Mouse (Mus musculus) layer of hippocampus, adult 6 months (tissue): ENCODE results near the gene Vcl. TPM values are rescaled to one million over a fixed set of nuclear protein-coding genes. Genes with fewer than 3 reads are reported as not detected.

ENCODE experiments used
- long read RNA-seq, 2 experiments: library from polyadenylated mRNA; unstranded; transcript quantifications; one replicate each; pipeline ENCODE4 v2.0.0; 2019 to 2020
- polyA plus RNA-seq: library from polyadenylated mRNA; unstranded; fragments of <200 nt; fragmentation: Nextera tagmentation; gene quantifications from 2 replicates; pipeline ENCODE4 v1.2.3, GENCODE M21; 2021

Vcl gene
- 3.8 and 4.9 TPM in 2 replicates for polyA plus RNA-seq
- long read RNA-seq, experiment 1, partial matches to known transcripts: 6 of 7 reads
- long read RNA-seq, experiment 1, other reads (novel, unspliced or antisense): 1 of 7 reads
- long read RNA-seq, experiment 2, full-length matches to known transcripts: 8 of 18 reads
- long read RNA-seq, experiment 2, partial matches to known transcripts: 5 of 18 reads
- long read RNA-seq, experiment 2, other reads (novel, unspliced or antisense): 5 of 18 reads

GRCm38 (mm10) chr14:20928848-20929745 is at the start of gene Vcl:
TSS of gene Vcl (plus strand) at chr14:20929398.

DNA sequence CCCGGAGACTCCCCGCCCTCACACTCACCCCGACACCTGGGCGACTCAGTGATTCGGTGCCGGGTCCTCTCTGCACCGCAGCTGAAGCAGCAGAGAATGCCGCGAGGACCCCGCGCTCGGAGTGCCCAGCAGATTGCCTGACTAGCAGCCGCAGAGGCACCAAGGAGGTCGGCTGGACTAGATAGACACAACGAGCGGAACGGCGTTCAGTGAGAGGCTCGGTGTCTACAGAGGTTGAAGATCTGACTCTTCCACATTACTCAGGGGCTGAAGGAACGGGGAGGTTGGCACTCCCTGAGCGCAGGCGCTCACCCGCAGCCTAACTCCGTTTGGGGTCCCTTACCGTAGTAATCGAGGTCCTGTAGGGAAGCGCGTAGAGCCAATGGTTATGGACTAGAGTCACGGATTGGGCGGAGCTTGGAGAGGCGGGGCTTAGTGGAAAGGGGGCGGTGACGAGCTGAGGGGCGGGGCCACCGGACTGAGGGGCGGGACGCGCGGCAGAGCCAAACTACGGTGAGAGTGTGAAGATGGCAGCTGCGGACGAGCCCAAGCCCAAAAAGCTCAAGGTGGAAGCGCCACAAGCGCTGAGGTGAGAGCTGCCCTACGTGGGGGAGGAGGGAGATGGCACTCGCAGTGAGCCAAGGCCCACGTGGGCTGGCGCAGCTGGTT is 123.0 kb downstream of the Vcl start, which contains the start of the genes Ap3m1 and Adk:
Ap3m1 (minus strand) TSS at position 397 of the 669 bp plus-strand sequence.
Adk (plus strand) TSS at position 463 of the 669 bp plus-strand sequence.

Other genes with a start within 250 kb of the Vcl start
- gene Fut11, start 234.4 kb upstream of the Vcl start, polyA plus RNA-seq: 9.2 and 10.3 TPM in 2 replicates
- 189 and 201 TPM in 2 replicates for gene Chchd1, start 226.4 kb upstream of the Vcl start, polyA plus RNA-seq
- gene Zswim8, start 221.8 kb upstream of the Vcl start, polyA plus RNA-seq: 15.7 and 17.2 TPM in 2 replicates
- 2.7 and 3.1 TPM in 2 replicates for gene Ndst2, start 194.8 kb upstream of the Vcl start, polyA plus RNA-seq
- gene Camk2g, start 135.3 kb upstream of the Vcl start, polyA plus RNA-seq: 164 and 213 TPM in 2 replicates
- 1.5 and 1.7 TPM in 2 replicates for gene Plau, start 92.7 kb upstream of the Vcl start, polyA plus RNA-seq
- gene Ap3m1, start 123.1 kb downstream of the Vcl start, polyA plus RNA-seq: 41.6 and 45.3 TPM in 2 replicates
- 104 and 109 TPM in 2 replicates for gene Adk, start 123.2 kb downstream of the Vcl start, polyA plus RNA-seq